Mouse (Mus musculus) ES-E14 (cell line): ENCODE measurements around the gene Tldc1.

Experiments used
- CHD2 ChIP-seq: IDR thresholded peaks from 2 replicates; pipeline ENCODE4 v1.6.1; 2014; ENCODE audit warnings: mild to moderate bottlenecking, low read depth, low read length, inconsistent platforms
- HCFC1 ChIP-seq: IDR thresholded peaks from 2 replicates; pipeline ENCODE4 v1.6.1; 2012; ENCODE audit warnings: low read length, inconsistent platforms, borderline replicate concordance; ENCODE audit not compliant: insufficient read depth
- MAFK ChIP-seq: IDR thresholded peaks from 2 replicates; pipeline ENCODE4 v1.6.1; 2014; ENCODE audit warnings: mild to moderate bottlenecking, low read depth, low read length, inconsistent platforms; ENCODE audit not compliant: insufficient read depth
- ZC3H11A ChIP-seq: IDR thresholded peaks from 2 replicates; pipeline ENCODE4 v1.6.1; 2012; ENCODE audit warnings: low read depth, mild to moderate bottlenecking, inconsistent platforms, low read length, borderline replicate concordance

- no peak for TF ChIP-seq ZC3H11A
- TF ChIP-seq MAFK: no peak
- TF ChIP-seq CHD2: no peak
- TF ChIP-seq HCFC1: no peak
Observed at GRCm38 (mm10) chr8:119812650-119813431, 34.6 kb upstream of the Tldc1 start.
